Comparison of ENCODE assay signal across 9 mouse cellular contexts in genomic region chr17:8468716-8469344, GRCm38 (mm10). TPM values are rescaled to one million over a fixed set of nuclear protein-coding genes. Genes with fewer than 3 reads are reported as not detected.
DNase-seq lines count a peak whose midpoint lies in the region.
"Had no signal": no experiment of that assay in that cellular context is flagged by ENCODE, and none has a peak within 500 bp of the region (broad histone marks: within the 10 kb centered on the region; RNA-seq: fewer than 3 reads in every experiment).

No protein-coding gene starts in this region.

- H3K4me3 ChIP-seq in forebrain, embryonic 10.5 days = no peak overlapping the region
- H3K4me3 ChIP-seq: erythroblast, embryonic 14.5 days had no signal

- no peak overlapping the region for H3K27ac ChIP-seq in forebrain, embryonic 10.5 days

- no peaks in the 10 kb centered on the region for H3K36me3 ChIP-seq in forebrain, embryonic 10.5 days (replicated peaks)

- H3K27me3 ChIP-seq in forebrain, embryonic 10.5 days (ENCODE audit: poor library complexity, severe bottlenecking) = peaks cover 57% of the 10 kb centered on the region

- peaks cover 9% of the 10 kb centered on the region; the same call in 1 of the 2 replicates for H3K4me1 ChIP-seq in forebrain, embryonic 10.5 days

- peak; percentile 50 to 65 for DNase-seq in CD8-positive naive resting alpha-beta T cell, adult 2 months (ENCODE audit: low read depth in 2 of 2, low spot score in 2 of 2)
- peak; percentile 94 for DNase-seq in brain, adult 2 months (ENCODE audit: low read depth, low spot score)
- DNase-seq in forebrain, embryonic 10.5 days (ENCODE audit: extremely low spot score, low spot score) = peak; percentile 79
- peak; percentile 24 for DNase-seq in heart, postnatal 25 days (ENCODE audit: low spot score)
- peak; percentile 24 for DNase-seq in large intestine, adult 2 months (ENCODE audit: low read depth, low spot score)
- DNase-seq in lung, adult 18-20 months = peak; percentile 32 to 38
- DNase-seq in ovary, adult 18-20 months (ENCODE audit: low spot score) = peak; percentile 7
- DNase-seq in thymus, adult 18-20 months = peak; percentile 26 to 49

- H3K9me3 ChIP-seq in forebrain, embryonic 10.5 days = no peaks in the 10 kb centered on the region

- intact Hi-C loops in heart, postnatal 25 days (cut with DNase I) = loop anchor here (1.0 to 10.0 kb wide), 2 partner anchors 123 to 476 kb away; no protein-coding TSS in a partner anchor

- 15% methylated on average over 19 of the region's 19 CpGs for WGBS in forebrain, embryonic 10.5 days
- 16% methylated on average over 19 of the region's 19 CpGs for WGBS in large intestine, adult 2 months

RNA-seq across cellular contexts. Expression of gene T, which starts 34.6 kb away (rescaled TPM):
- polyA plus RNA-seq in forebrain, embryonic 10.5 days (2016; fragmentation: Nextera tagmentation; extraction: Ambion mirVana) = 0.43 and 0.52 TPM in 2 replicates
- not detected for total RNA-seq in heart, postnatal 25 days (2021)
- not detected in 2 replicates for polyA plus RNA-seq in large intestine, adult 2 months (2012; rRNA removed)
- polyA plus RNA-seq: erythroblast, embryonic 14.5 days had no signal

RNA-seq across cellular contexts. Expression of gene Pde10a, which starts 56.3 kb away (rescaled TPM):
- polyA plus RNA-seq in forebrain, embryonic 10.5 days (2016; fragmentation: Nextera tagmentation; extraction: Ambion mirVana) = 3.1 and 3.6 TPM in 2 replicates
- total RNA-seq in heart, postnatal 25 days (2021) = 1 to 10 TPM; 2.5 to 4.5 TPM
- polyA plus RNA-seq in large intestine, adult 2 months (2012; rRNA removed) = 0.57 and 1.0 TPM in 2 replicates
- polyA plus RNA-seq: erythroblast, embryonic 14.5 days had no signal

Comparison
In these comparisons a context has a peak if more than half of its experiments do, and no peak if none do; other contexts are left out.
1. DNase-seq: peak in every context shown above with its lines; median percentile 94 in brain, adult 2 months; 79 in forebrain, embryonic 10.5 days; 58 in CD8-positive naive resting alpha-beta T cell, adult 2 months; 38 in thymus, adult 18-20 months; 35 in lung, adult 18-20 months; 24 in heart, postnatal 25 days; 24 in large intestine, adult 2 months; 7 in ovary, adult 18-20 months.